Mouse (Mus musculus): ENCODE results near the gene Ubac1. TPM values are rescaled to one million over a fixed set of nuclear protein-coding genes. Genes with fewer than 3 reads are reported as not detected.
A peak's percentile ranks its signal among the peaks of the same experiment; 100 is the strongest.

The Ubac1 gene
- total RNA-seq, 4 experiments from 2014 or later = 24.8 to 39.8 (median 29.9) TPM

DNA sequence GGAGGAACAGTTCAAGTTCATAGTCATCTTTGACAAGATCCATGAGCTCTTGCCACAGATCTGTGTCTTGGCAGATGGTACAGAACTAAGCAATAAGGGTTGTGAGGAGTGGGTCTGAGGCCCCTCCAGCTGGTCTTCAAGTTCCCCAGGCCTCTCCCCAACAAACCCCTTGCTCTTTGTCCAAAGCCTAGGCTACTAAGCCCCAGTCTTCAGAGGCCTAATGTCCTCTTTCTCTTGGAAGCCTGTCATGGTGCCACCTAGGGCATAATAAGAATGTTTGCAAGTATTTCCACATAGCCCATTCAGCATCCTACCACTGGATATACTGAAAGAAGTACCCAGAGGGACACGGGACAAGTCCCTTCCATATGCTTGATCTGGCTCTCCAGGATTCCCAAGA, 1.1 kb upstream of the Ubac1 start:
- no peak for DNase-seq

DNA sequence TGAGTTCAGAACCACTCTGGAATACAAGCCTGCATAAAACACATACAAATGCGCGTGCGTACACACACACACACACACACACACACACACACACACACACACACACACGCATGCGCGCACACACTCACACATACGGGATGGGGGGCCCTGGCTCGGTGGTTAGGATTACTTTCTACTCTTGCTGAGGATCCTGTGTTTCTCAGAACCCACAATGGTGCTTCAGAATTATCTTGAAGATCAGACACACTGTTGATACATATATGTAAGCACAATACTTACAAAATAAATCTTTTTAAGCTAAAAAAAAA, 665 bp upstream of the Ubac1 start:
- DNase-seq = no peak

DNA sequence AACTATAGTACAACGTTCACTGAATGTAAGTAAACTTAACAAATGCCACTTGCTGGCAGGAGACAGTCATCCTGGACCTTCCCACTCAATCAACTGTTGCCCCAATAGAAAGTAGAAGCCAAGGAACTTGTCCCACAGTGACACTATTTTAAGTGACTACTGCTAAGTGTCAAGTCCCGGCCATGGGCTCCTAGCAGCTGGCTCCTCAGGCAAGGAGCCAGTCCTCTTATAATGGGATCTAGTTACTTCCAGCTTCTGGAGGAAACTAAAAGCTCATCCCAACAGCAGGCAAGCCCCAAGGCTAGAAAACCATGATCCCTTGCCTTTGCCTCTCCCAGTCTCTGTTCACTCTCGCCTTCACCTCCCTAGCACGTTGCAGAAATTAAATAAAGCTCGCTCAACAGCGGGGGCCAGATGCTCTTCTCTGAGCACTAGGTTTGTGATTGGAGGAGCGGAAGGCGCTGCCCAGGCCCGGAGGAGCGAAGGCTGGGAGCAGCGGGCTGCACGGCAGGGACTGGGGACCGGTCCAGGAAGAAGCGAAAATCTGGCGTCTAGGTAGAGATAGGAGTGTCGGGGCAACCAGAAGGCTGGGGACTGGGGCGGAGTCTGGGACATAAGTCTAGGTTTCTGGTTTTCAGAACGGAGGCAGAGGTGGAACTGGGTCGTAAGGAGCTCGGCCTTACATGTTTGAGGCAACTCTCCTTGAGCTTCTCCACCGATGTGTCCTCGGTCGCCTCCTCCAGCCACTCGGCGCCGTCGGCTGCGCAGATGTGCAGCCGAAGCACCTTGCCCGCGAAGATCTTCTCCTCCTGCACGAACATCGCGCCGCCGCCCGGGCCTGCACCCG, 610 bp downstream of the Ubac1 start:
- DNase-seq = peak; percentile 47

DNA sequence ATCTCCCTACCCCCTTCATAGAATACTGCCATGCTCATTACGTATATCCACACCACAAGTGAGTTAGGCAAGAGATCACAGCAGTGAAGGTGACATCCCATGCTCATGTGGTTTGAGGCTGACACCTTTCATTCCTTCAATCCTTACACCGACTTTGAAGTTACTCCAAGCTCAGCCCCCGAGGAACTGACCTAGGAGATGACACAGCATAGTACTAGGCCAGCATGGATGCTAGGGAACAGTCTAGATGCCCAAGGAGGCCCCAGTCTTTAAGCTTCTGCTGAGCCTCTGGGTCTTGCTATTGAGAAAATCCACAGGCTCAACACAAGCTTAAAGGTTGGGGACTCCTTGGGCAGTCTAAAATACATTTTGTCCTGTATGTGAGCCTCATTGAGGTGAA, 1.6 kb downstream of the Ubac1 start:
- DNase-seq = no peak

DNA sequence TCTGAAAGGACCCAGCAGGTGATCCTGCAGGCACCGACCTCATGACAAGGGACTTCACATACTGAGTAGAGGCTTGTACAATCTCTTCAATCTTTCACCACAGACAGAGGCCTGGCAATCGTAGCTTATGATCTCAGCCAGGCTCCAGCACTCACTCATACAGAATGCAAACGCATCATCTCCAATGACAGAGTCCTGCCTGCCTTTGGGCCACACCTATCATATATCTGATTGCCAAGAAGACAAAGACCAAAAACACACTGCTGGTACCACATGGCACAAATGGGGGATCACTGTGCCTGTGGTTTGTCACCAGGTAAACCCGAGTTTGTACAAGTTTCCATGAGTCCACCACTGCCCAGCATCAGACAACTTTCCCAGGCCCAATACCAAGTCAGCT, 4.2 kb downstream of the Ubac1 start:
- no peak for DNase-seq

DNA sequence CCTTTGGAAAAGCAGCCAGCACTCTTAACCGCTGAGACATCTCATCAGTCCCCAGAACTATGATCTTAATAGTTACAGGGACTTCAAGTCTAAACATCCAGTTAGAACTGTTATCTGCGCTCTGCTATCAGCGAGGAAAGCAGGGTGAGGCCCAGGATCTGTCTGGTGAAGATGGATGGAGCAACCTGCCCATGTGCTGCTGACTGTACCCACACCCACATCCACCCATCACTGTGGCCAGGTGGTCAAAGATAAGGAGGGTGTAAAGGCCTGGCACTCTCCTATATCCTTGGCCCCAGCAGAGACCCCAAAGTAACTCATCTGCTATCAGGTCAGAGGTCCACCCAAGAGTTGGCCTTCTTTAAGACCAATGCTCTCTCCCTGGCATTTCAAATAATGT, 7.9 kb downstream of the Ubac1 start:
- DNase-seq = no peak

DNA sequence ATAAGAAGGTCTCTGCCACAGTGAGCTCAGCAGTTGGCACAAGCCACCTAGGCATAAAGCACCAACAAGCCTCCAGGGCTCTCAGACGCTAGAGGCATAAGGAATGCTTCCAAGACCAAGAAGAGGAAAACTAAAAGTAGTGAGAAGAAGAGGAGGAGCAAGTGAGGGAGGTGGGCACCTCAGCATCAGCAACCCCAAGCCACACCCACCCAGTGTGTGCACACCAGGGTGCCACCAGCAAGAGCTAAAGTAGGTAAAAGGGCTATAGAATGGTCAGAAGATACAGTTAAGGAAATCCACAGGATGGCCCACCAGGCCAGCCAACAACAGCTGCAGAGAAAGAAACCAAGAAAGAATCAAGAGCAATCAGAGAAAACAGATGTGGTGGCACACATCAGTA, 10.1 kb downstream of the Ubac1 start:
- DNase-seq = no peak

DNA sequence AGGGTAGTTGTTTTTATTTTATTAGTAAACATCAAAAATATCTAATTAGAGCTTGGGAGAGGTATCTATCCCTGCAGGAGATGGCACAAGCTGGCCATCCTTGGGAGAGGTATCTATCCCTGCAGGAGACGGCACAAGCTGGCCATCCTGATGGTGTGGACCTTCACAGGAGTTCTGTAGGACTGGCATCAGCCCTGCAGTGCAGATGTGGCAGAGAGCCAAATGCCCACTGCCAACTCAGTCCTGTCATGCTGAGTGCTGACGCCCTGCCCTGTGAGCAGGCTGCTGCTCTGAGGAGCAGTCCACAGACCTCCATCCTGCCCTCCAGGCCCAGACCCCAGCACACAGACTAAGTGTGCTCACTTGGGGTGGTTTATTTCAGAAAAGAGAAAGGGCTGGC, 19.5 kb downstream of the Ubac1 start:
- no peak for DNase-seq

DNA sequence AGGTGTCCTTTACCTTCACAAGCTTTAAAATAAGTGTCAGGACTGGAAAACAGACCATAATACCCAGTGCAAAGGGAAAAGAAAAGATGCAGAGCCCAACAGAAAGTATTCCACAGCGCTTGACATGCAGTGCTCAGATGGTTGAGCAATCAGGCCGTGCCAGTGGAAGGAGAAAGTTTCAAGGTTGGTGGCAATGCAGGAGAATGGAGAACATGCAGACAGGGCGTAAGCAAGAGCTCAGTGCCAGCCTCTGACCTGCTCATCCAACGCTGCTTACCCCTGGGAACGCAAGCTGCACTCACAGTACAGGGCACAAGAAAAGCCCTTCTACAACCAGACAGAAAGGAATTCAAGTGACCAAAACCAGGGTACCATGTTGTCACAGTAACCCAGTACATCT, 20.4 kb downstream of the Ubac1 start:
- peak; percentile 38 for DNase-seq

DNA sequence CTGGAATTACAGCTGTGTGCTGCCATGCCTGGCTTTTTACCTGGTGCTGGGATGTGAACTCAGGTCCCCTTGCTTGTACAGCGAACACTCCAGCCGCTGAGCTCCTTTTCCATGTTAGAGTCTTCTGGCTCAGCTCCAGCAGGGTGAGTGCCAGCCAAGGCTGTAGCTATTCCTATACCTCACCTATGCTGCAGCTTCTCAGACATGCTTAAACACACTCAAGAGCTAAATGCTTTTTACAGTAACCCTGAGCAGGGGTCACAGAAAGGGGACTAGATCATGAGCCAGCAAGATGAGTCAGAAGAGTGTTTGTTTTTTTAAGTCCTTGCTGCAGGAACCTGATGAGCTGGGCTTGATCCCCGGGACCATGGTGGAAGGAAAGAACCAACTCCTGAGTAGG, 23.8 kb downstream of the Ubac1 start:
- peak; percentile 20 for DNase-seq

DNA sequence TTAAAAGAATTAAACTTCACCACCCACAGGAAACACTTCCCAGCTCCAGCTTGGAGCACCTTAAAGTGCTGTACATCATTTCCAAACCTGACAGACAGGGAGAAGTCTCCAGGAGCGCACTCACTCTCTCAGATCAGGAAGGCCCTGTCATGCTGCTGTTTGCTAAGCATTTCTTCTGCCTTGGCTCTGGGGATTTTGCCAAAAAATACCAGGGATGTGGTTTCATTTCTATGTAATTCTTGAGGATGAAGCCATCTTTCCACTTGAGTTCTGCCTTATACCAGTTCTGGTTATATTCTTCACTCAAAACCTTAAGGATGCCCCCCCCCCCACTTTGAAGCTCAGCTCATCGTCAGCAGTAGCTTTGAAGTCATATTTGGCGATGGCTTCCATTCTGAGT, 26.8 kb downstream of the Ubac1 start:
- DNase-seq = no peak

DNA sequence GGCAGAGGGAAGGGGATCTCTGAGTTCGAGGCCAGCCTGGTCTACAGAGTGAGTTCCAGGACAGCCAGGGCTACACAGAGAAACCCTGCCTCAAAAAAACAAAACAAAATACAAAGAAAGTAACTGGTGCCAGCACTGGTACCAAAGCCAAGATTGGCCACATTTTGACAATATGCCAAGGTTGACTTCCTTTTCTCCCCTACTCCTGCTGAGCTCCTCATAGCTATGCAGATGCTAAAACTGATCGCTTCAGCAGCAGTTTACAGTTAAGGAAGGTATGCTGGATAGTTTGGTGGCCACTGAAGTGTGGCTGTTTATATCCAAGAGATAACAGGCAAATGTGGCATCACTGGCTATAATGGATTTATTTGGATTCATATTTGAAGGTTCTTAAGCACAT, 29.3 kb downstream of the Ubac1 start:
- DNase-seq = no peak

DNA sequence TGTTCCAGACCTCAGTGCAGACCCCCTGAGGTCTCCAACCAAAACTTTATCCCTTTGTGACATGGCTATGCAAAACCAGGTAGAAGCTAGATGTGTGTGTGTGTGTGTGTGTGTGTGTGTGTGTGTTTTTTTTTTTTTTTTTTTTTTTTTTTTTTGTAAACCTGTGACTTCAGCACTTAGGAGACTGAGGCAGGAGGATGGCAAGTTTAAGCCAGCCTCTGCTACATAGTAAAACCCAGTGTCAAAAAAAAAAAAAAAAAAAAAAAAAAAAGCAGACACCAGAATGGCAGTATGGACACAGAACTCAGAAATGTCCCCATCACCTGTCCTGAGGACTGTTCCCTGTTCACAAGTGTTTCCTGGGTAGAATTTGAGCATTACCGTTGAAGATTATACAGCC, 31.9 kb downstream of the Ubac1 start:
- DNase-seq = no peak

DNA sequence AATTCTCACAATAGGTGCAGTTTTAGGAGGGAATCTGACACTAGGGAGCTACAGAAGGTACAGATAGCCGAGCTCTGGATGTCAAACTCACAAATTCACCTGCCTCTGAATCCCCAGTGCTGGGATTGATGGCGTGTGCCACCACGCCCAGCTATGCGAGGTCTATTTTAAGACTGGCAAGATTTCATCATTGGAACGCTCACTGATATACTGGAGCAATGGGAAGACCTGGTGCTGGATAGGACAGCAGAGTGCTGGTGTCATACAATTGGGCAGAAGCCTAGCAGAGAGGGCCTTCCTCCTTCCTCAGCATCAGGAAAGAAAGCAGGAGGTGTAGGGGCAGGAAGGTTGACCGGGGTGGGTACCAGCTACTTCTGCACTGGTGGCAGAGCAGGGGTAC, 33.7 kb downstream of the Ubac1 start:
- no peak for DNase-seq

DNA sequence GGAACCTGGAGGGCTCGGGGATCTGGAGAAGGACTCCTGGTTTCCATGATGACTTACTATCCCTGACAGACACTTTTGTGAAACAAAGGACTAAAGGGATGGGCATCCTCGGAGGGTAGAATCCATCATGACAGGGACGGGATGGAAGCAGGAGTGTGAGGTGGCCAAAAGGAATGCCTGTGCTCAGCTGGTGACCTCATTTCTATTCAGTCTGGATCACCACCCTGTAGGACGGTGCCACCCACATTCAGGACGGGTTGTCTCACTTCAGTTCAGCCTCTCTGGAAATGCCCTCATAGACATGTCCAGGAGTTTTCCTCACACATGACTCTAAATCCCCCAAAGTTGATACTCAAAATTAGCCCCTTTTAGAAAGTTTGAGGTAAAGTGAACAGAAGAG, 34.9 kb downstream of the Ubac1 start:
- DNase-seq = peak; percentile 40

DNA sequence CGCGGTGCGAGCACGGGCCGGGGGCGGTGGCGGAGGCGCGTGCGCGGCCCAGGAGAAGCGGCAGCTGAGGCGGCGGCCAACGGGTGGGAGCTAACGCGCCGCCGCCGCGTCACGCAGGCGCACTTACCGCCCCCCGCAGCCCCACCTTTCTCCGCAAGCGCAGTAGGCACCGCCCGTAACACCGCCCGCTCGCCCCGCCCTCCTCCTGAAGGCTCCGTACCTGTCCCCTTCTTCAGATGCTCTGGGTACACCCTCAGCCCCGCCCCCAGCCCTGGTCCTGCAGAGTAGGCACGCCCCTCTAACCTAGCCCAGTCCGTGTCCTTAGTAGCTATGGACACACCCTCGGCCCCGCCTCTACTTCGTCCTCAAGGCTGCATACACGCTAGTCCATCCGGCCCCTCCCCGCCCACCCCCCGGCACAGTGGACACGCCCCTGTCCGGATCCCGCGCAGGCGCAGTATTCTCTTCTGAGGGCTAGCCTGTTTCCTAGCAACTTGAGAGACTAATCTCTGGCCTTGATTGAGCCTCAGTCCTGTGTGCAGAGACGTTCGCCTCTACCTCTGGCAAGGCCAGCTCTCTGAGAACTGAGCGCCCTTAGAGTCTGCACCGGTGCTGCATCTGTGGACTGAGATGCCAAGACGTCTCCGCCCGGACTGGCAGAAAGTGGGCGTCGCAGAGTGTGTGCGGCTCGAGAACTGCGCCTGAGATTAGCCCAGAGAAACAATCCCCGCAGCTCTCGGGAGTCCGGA, 38.2 kb downstream of the Ubac1 start, which contains the start of gene Camsap1:
Camsap1 (minus strand) TSS at position 124 of the 749 bp plus-strand sequence.
- DNase-seq = peak; percentile 100

DNA sequence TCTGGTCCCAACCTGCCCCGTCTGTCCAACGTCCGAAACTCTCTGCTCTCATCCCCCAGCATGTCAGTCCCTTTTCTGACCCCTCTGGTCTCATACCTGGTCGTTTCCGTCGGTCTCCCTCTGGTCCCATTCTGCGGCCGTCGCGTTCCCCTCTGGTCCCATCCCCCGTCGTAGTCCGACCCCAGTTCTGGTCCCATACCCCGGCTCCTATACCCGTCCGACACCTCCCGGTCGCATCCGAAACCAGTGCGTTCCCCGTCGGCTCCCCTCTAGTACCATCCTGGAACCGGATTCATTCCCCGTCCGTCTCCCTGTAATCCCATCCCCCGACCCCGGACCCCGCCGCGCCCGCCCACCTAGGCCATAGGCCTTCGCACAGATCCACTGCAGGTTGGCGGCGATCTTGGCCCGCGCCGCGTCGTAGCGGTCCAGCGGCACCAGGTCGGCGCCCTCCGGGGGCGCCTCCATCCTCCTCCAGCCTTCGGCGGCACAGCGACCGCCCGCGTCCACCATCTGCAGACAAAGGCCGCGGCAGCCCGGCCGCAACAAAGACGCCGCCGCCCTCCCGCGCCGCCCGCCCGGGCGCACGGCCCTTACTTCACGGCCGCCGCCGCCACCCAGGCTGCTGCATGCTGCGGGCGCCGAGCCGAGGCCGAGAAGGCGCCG, 39.0 kb downstream of the Ubac1 start:
- DNase-seq = peak; percentile 34

DNA sequence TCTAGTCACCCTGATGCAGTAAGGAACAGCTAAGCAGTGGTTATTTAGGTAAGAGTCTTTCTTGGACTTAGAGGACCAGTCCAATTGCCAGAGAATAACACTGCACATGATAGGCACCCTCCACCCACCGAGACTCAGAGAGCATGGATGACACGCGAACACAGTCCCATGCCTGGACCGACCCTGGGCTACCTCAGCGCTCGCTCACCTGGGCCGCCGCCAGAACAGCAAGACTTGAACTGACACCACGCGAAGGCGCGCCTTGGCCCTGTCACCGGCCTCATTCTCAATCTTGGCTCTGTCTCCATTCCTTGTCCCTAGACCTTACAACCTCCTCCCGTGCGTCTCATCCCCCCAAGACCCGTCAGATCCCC, 39.5 kb downstream of the Ubac1 start:
- peak; percentile 58 for DNase-seq

DNA sequence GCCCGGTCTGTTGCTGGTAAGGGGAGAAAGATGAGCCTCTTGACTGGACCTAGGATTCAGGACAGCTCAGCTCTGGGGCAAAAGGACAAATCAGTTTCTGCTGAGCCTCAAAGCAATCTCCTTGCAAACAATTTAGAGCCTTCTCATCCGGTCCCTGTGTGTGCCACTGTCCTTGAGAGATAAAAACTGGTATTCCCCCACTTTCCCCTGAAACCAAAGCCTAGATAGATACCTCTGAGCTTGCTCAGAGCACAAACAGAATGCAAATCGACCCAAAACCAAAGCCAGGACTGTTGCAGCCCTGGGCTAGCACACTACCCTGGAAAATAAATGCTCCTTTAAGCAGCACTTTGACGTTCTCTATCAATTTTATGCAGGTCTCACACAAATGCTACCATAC, 42.5 kb downstream of the Ubac1 start:
- peak; percentile 28 for DNase-seq

DNA sequence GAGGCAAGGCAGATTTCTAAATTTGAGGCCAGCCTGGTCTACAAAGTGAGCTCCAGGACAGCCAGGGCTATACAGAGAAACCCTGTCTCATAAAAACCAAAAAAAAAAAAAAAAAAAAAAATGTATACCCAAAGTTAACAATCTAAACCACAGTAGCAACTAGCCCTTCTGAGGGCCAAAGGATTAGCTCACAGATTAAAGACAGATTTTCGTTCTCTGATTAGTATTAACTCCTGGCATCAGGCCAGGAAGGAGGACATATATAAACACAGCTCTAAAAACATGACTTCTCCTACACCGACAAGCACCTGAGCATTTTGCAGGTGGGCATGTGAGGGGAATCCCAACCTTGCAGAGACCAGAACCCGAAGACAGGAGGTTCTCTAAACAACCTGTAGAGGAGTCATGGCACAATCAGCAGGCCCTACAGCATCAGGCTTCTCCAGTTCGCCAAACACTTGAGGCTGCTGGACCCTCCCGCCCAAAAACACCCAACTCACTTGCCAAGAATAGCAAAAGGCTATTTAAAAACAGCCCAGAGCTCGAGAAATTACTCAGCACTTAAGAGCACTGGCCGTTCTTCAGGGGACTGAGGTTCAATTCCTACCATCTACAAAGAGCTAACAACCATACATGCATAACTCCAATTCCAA, 43.8 kb downstream of the Ubac1 start:
- no peak for DNase-seq

DNA sequence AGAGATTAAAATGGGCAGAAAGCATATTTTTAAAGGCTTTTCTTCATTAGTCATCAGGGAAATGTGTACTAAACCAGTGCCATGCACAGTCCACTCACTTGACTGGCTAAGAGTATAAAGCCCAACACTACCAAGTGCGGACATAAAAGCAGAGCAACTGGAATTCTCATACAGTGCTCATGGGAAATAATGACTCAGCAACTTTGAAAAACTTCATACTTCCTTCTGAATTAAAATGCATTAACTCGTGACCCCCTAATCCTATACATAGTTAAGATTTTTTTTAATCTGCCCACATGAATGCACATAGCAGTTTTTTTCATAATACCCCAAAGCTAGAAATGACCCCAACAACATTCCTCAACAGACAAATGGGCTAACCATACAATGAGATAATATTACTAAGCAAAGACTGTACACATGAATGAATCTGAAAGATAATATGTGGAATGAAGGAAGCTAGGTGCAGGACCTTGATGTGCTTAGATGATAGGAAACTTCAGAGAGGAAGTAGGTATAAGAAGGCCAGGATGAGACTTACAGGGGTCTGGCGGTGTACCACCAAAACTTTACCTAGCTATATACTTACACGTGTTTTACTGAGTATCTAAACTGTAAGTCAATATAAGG, 46.3 kb downstream of the Ubac1 start:
- DNase-seq = no peak

DNA sequence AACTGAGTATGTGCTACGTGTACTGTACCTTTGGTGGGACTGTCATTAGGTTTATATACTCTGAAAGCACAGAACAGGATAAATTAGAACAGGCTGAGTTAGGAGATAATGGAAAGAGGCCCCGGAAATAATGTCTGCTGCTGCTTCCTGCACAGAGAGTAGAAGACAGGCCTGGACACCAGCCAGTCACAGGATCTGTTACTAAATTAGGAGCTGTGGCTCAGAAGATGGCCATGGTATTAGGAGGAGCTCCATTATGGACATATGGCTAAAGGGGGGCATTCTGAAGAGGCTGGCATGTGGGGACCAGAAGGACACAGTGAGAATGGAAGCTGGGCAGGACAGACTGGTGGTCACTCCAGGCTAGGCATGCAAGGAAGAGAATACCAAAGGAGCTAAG, 51.1 kb downstream of the Ubac1 start:
- no peak for DNase-seq

DNA sequence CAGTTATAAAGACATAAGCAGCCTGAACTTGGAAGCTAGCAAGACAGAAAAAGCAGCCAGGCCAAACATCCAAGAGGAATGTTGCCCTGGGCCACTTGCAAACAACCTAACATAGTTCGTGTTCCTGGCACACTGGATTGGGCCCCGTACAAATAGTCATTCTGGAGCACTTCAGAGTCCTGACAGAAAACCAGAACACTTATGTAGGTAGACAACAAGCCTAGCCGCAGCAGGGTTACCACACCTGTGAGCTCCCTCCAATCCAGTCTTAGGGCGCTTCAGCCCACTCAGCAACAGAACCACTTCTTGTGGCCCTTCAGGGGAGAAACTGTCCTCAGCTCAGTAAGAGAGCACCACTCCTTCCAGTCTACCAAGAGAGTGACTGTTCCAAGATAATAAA, 52.2 kb downstream of the Ubac1 start:
- no peak for DNase-seq
